Mouse (Mus musculus) naive thymus-derived CD4-positive, alpha-beta T cell, adult 2 months (primary cell): Measurements from ENCODE around the gene Shisal2a.
A peak's percentile ranks its signal among the peaks of the same experiment; 100 is the strongest.
"Not testable (repeated sequence)": the region's sequence is repeated elsewhere in the genome, so short reads cannot be mapped to it uniquely, and the experiment has no call there.

ENCODE experiments used
- DNase-seq: peaks from one replicate; pipeline ENCODE4 v3.0.0-alpha.2; 2011; ENCODE audit warnings: low read depth

Shisal2a gene

GRCm38 (mm10) chr4:108372166-108372565 lies 11.0 kb downstream of the Shisal2a start:
- no peak for DNase-seq

GRCm38 (mm10) chr4:108371421-108371820 lies 11.7 kb downstream of the Shisal2a start:
- DNase-seq, result no peak

GRCm38 (mm10) chr4:108370409-108370808 lies 12.7 kb downstream of the Shisal2a start:
- DNase-seq, result no peak

- no peak for DNase-seq
Measured at GRCm38 (mm10) chr4:108369254-108369653, 13.9 kb downstream of the Shisal2a start.

- no peak for DNase-seq
Measured at GRCm38 (mm10) chr4:108364111-108364476, 19.1 kb downstream of the Shisal2a start.

- no peak for DNase-seq
Measured at GRCm38 (mm10) chr4:108363355-108364110, 19.6 kb downstream of the Shisal2a start.

- no peak for DNase-seq
Measured at GRCm38 (mm10) chr4:108362321-108363261, 20.6 kb downstream of the Shisal2a start.

- DNase-seq, result no peak
Measured at GRCm38 (mm10) chr4:108360136-108361055, 22.8 kb downstream of the Shisal2a start.

GRCm38 (mm10) chr4:108358498-108358897 lies 24.7 kb downstream of the Shisal2a start:
- no peak for DNase-seq

- no peak for DNase-seq
Measured at GRCm38 (mm10) chr4:108357458-108357857, 25.7 kb downstream of the Shisal2a start.

GRCm38 (mm10) chr4:108353591-108353990 lies 29.6 kb downstream of the Shisal2a start:
- not testable (repeated sequence) for DNase-seq

- DNase-seq, result no peak
Measured at GRCm38 (mm10) chr4:108350819-108351218, 32.3 kb downstream of the Shisal2a start.

GRCm38 (mm10) chr4:108349836-108350547 lies 33.2 kb downstream of the Shisal2a start:
- DNase-seq, result no peak

- DNase-seq, result no peak
Measured at GRCm38 (mm10) chr4:108349064-108349463, 34.1 kb downstream of the Shisal2a start.

GRCm38 (mm10) chr4:108348256-108348875 lies 34.8 kb downstream of the Shisal2a start:
- no peak for DNase-seq

- no peak for DNase-seq
Measured at GRCm38 (mm10) chr4:108347111-108347510, 36.0 kb downstream of the Shisal2a start.

GRCm38 (mm10) chr4:108345826-108346225 lies 37.3 kb downstream of the Shisal2a start:
- no peak for DNase-seq

GRCm38 (mm10) chr4:108344631-108345083 lies 38.5 kb downstream of the Shisal2a start:
- no peak for DNase-seq

GRCm38 (mm10) chr4:108339277-108339690 lies 43.9 kb downstream of the Shisal2a start:
- DNase-seq, result peak; percentile 79

GRCm38 (mm10) chr4:108338811-108339210 lies 44.3 kb downstream of the Shisal2a start:
- DNase-seq, result no peak

- DNase-seq, result no peak
Measured at GRCm38 (mm10) chr4:108338321-108338733, 44.8 kb downstream of the Shisal2a start.
